15 mouse cellular contexts compared by ENCODE assay signal in genomic region chr11:84627685-84628084, GRCm38 (mm10).
DNase-seq lines count a peak whose midpoint lies in the region; ATAC-seq and TF ChIP-seq lines count a peak whose summit lies in the region.
"Had no signal": no experiment of that assay in that cellular context is flagged by ENCODE, and none has a peak within 500 bp of the region (broad histone marks: within the 10 kb centered on the region; RNA-seq: fewer than 3 reads in every experiment).

No protein-coding gene starts in this region.

- no peaks in the 10 kb centered on the region for H3K4me1 ChIP-seq in midbrain, embryonic 10.5 days
- H3K4me1 ChIP-seq in midbrain, embryonic 14.5 days (ENCODE audit: control insufficient read depth, insufficient read depth, low read length): no peaks in the 10 kb centered on the region
- peaks cover 30% of the 10 kb centered on the region for H3K4me1 ChIP-seq in kidney, embryonic 15.5 days
- no peaks in the 10 kb centered on the region for H3K4me1 ChIP-seq in intestine, embryonic 16.5 days (ENCODE audit: control insufficient read depth, insufficient read depth, low read length)
- no peaks in the 10 kb centered on the region; the same call in 1 of the 2 replicates for H3K4me1 ChIP-seq in liver, postnatal 0 days (ENCODE audit: insufficient read depth)
- H3K4me1 ChIP-seq: heart, embryonic 15.5 days; liver, embryonic 13.5 days; stomach, embryonic 15.5 days had no signal

- 78% methylated on average over 11 of the region's 11 CpGs for WGBS in midbrain, embryonic 10.5 days
- WGBS in midbrain, embryonic 14.5 days: 74% methylated on average over 11 of the region's 11 CpGs
- WGBS in kidney, embryonic 15.5 days: 61% methylated on average over 11 of the region's 11 CpGs
- 69% methylated on average over 11 of the region's 11 CpGs for WGBS in intestine, embryonic 16.5 days
- WGBS in liver, postnatal 0 days (ENCODE audit: insufficient replicate concordance): 71% methylated on average over 11 of the region's 11 CpGs

- DNase-seq in heart, adult 8-10 months (ENCODE audit: low spot score): peak; percentile 3
- no peak for DNase-seq in heart, adult 11 months
- DNase-seq in midbrain, embryonic 10.5 days (ENCODE audit: low spot score): no peak
- DNase-seq in midbrain, embryonic 14.5 days: no peak
- DNase-seq in cerebellum, adult 8-10 months: peak; percentile 30
- DNase-seq in liver, postnatal 0 days: no peak
- DNase-seq: adrenal gland, postnatal 36 days; gastrocnemius, postnatal 25 days; liver, embryonic 13.5 days; right cerebral cortex, adult 18-20 months had no signal

- ATAC-seq in midbrain, embryonic 14.5 days (ENCODE audit: low FRiP score, low TSS enrichment): no peak
- ATAC-seq in kidney, embryonic 15.5 days (replicated peaks; ENCODE audit: low FRiP score): no peak
- no peak for ATAC-seq in intestine, embryonic 16.5 days
- no peak for ATAC-seq in liver, postnatal 0 days

- TF ChIP-seq CTCF in liver, postnatal 0 days (IDR thresholded peaks at IDR 0.05; ENCODE audit: low read depth): no peak

- no peak for TF ChIP-seq EP300 in liver, postnatal 0 days (IDR thresholded peaks at IDR 0.05; ENCODE audit: low read depth)

- H3K9ac ChIP-seq in midbrain, embryonic 14.5 days (replicated peaks; ENCODE audit: low read length): no peak overlapping the region
- H3K9ac ChIP-seq in kidney, embryonic 15.5 days: no peak overlapping the region
- H3K9ac ChIP-seq in intestine, embryonic 16.5 days (ENCODE audit: low read depth, low read length): no peak overlapping the region
- no peak overlapping the region for H3K9ac ChIP-seq in liver, postnatal 0 days (replicated peaks)
- H3K9ac ChIP-seq: heart, embryonic 15.5 days; hindbrain, embryonic 14.5 days; liver, embryonic 13.5 days; stomach, embryonic 15.5 days had no signal

- no peak overlapping the region for H3K4me2 ChIP-seq in midbrain, embryonic 14.5 days (ENCODE audit: low read length)
- no peak overlapping the region for H3K4me2 ChIP-seq in kidney, embryonic 15.5 days
- no peak overlapping the region for H3K4me2 ChIP-seq in intestine, embryonic 16.5 days (ENCODE audit: low read depth, low read length)
- H3K4me2 ChIP-seq in liver, postnatal 0 days (ENCODE audit: low read depth, low read length): no peak overlapping the region
- H3K4me2 ChIP-seq: heart, embryonic 15.5 days; hindbrain, embryonic 14.5 days; liver, embryonic 13.5 days; stomach, embryonic 15.5 days had no signal

- peaks cover 25% of the 10 kb centered on the region for H3K27me3 ChIP-seq in midbrain, embryonic 10.5 days (ENCODE audit: low read depth, poor library complexity, severe bottlenecking)
- H3K27me3 ChIP-seq in midbrain, embryonic 14.5 days (ENCODE audit: control insufficient read depth, insufficient read depth, low read length): no peaks in the 10 kb centered on the region; the same call in 1 of the 2 replicates
- H3K27me3 ChIP-seq in kidney, embryonic 15.5 days: peaks cover 10% of the 10 kb centered on the region
- H3K27me3 ChIP-seq in intestine, embryonic 16.5 days (replicated peaks; ENCODE audit: control insufficient read depth, insufficient read depth, low read length): no peaks in the 10 kb centered on the region
- no peaks in the 10 kb centered on the region for H3K27me3 ChIP-seq in liver, postnatal 0 days (ENCODE audit: insufficient read depth, low read length)
- H3K27me3 ChIP-seq: stomach, embryonic 15.5 days had no signal

- no peaks in the 10 kb centered on the region for H3K36me3 ChIP-seq in midbrain, embryonic 10.5 days
- no peaks in the 10 kb centered on the region for H3K36me3 ChIP-seq in midbrain, embryonic 14.5 days (ENCODE audit: control insufficient read depth, insufficient read depth, low read length)
- H3K36me3 ChIP-seq in kidney, embryonic 15.5 days: no peaks in the 10 kb centered on the region
- no peaks in the 10 kb centered on the region for H3K36me3 ChIP-seq in intestine, embryonic 16.5 days (ENCODE audit: control insufficient read depth, insufficient read depth, low read length)
- no peaks in the 10 kb centered on the region for H3K36me3 ChIP-seq in liver, postnatal 0 days (replicated peaks; ENCODE audit: insufficient read depth, low read length)
- H3K36me3 ChIP-seq: heart, embryonic 15.5 days; liver, embryonic 13.5 days; stomach, embryonic 15.5 days had no signal

- 0 out of 2 replicates have a peak overlapping the region, but pooled peaks have one; percentile 17 for H3K27ac ChIP-seq in midbrain, embryonic 10.5 days (replicated peaks)
- H3K27ac ChIP-seq in midbrain, embryonic 14.5 days (replicated peaks; ENCODE audit: low read depth, low read length): no peak overlapping the region
- H3K27ac ChIP-seq in kidney, embryonic 15.5 days: peak overlapping the region; percentile 45
- H3K27ac ChIP-seq in intestine, embryonic 16.5 days (ENCODE audit: low read length): no peak overlapping the region
- no peak overlapping the region for H3K27ac ChIP-seq in liver, postnatal 0 days (ENCODE audit: low read depth)
- H3K27ac ChIP-seq: heart, embryonic 15.5 days; hindbrain, embryonic 14.5 days; liver, embryonic 13.5 days; stomach, embryonic 15.5 days had no signal

- no peaks in the 10 kb centered on the region for H3K9me3 ChIP-seq in midbrain, embryonic 10.5 days (replicated peaks)
- no peaks in the 10 kb centered on the region for H3K9me3 ChIP-seq in midbrain, embryonic 14.5 days (ENCODE audit: control insufficient read depth, low read length)
- H3K9me3 ChIP-seq in kidney, embryonic 15.5 days (replicated peaks): no peaks in the 10 kb centered on the region
- no peaks in the 10 kb centered on the region for H3K9me3 ChIP-seq in intestine, embryonic 16.5 days (ENCODE audit: control insufficient read depth, low read length)
- no peaks in the 10 kb centered on the region for H3K9me3 ChIP-seq in liver, postnatal 0 days (ENCODE audit: low read length)
- H3K9me3 ChIP-seq: heart, embryonic 15.5 days; liver, embryonic 13.5 days; stomach, embryonic 15.5 days had no signal

- H3K4me3 ChIP-seq in midbrain, embryonic 10.5 days: no peak overlapping the region
- H3K4me3 ChIP-seq in midbrain, embryonic 14.5 days (replicated peaks; ENCODE audit: low read depth, low read length): no peak overlapping the region
- H3K4me3 ChIP-seq in kidney, embryonic 15.5 days (replicated peaks): no peak overlapping the region
- H3K4me3 ChIP-seq in intestine, embryonic 16.5 days (ENCODE audit: low read length): no peak overlapping the region
- no peak overlapping the region for H3K4me3 ChIP-seq in liver, postnatal 0 days (ENCODE audit: low read depth, low read length)
- H3K4me3 ChIP-seq: heart, embryonic 15.5 days; liver, embryonic 13.5 days; stomach, embryonic 15.5 days had no signal

Comparison
In these comparisons a context has a peak if more than half of its experiments do, and no peak if none do; other contexts are left out.
1. DNase-seq: peak in heart, adult 8-10 months (single experiment) and cerebellum, adult 8-10 months (single experiment); none in heart, adult 11 months (single experiment), midbrain, embryonic 10.5 days (single experiment), midbrain, embryonic 14.5 days (single experiment) and liver, postnatal 0 days (single experiment).
2. H3K27ac ChIP-seq: peak in midbrain, embryonic 10.5 days (single experiment) and kidney, embryonic 15.5 days (single experiment); none in midbrain, embryonic 14.5 days (single experiment), intestine, embryonic 16.5 days (single experiment) and liver, postnatal 0 days (single experiment).